Mouse (Mus musculus): ENCODE results near the gene Slc25a51.

DNA sequence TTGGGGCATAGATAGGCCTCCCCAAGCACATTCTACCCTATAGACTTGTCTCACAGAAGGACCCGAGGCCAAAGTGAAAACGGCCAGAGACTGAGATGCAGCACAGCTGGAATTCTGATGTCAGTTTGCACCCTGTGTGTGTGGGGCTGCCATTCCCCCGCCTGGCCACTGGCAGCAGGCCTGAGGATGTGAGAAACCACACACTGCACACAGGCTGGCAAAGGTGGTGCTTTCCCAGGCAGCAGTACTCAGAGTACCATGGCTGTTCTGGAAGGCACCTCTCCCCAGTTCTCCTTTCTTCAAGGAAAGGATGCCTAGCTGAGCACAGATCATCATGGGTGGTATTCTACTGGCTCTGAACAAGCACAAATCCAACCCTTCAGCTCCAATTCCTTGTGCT, 33.7 kb upstream of the Slc25a51 start:
- TF ChIP-seq CTCF (IDR thresholded peaks at IDR 0.05; ENCODE audit: borderline replicate concordance, control insufficient read depth, extremely low read depth, insufficient read depth, low read length, poor library complexity) (no peak), POLR2A (IDR thresholded peaks at IDR 0.05; ENCODE audit: control insufficient read depth, extremely low read depth, insufficient read depth, low read length, poor library complexity) (no peak)
